Mouse (Mus musculus) kidney, postnatal 25 days (tissue): ENCODE measurements around the gene Rgma.
A peak's percentile ranks its signal among the peaks of the same experiment; 100 is the strongest.

Source experiments
- DNase-seq, 2 experiments: peaks; one replicate each; pipeline ENCODE4 v3.0.0; 2021; ENCODE audit warnings: mixed read lengths in 2 of 2

Rgma gene

GRCm38 (mm10) chr7:73400051-73400916, 25.0 kb downstream of the Rgma start:
- DNase-seq: peak in 1 of 2 experiments; percentile 35

- peak in 1 of 2 experiments; percentile 6 for DNase-seq
Observed at GRCm38 (mm10) chr7:73402106-73402505, 26.8 kb downstream of the Rgma start.

- DNase-seq: peak in 1 of 2 experiments; percentile 21
Observed at GRCm38 (mm10) chr7:73402671-73403070, 27.4 kb downstream of the Rgma start.

GRCm38 (mm10) chr7:73403538-73403937, 28.2 kb downstream of the Rgma start:
- DNase-seq: peak in 1 of 2 experiments; percentile 21

GRCm38 (mm10) chr7:73405550-73405949, 30.2 kb downstream of the Rgma start:
- DNase-seq: no peak

GRCm38 (mm10) chr7:73411523-73411922, 36.2 kb downstream of the Rgma start:
- DNase-seq: peak in 1 of 2 experiments; percentile 26

GRCm38 (mm10) chr7:73411986-73412385, 36.7 kb downstream of the Rgma start:
- no peak for DNase-seq

GRCm38 (mm10) chr7:73412419-73412818, 37.1 kb downstream of the Rgma start:
- peak in 1 of 2 experiments; percentile 29 for DNase-seq

- DNase-seq: no peak
Observed at GRCm38 (mm10) chr7:73414192-73414591, 38.9 kb downstream of the Rgma start.

- peak in 1 of 2 experiments; percentile 38 for DNase-seq
Observed at GRCm38 (mm10) chr7:73419375-73419774, 44.1 kb downstream of the Rgma start.

GRCm38 (mm10) chr7:73420827-73421226, 45.5 kb downstream of the Rgma start:
- DNase-seq: peak in 1 of 2 experiments; percentile 17

GRCm38 (mm10) chr7:73421278-73422015, 46.1 kb downstream of the Rgma start:
- DNase-seq: peak in 1 of 2 experiments; percentile 30

- DNase-seq: peak; percentile 74 to 85
Observed at GRCm38 (mm10) chr7:73422223-73423113, 47.2 kb downstream of the Rgma start.

GRCm38 (mm10) chr7:73423236-73423635, 47.9 kb downstream of the Rgma start:
- peak; percentile 35 to 55 for DNase-seq

GRCm38 (mm10) chr7:73424243-73424642, 48.9 kb downstream of the Rgma start:
- DNase-seq: peak in 1 of 2 experiments; percentile 31

GRCm38 (mm10) chr7:73424705-73425104, 49.4 kb downstream of the Rgma start:
- DNase-seq: peak; percentile 46 to 47

GRCm38 (mm10) chr7:73425451-73425850, 50.1 kb downstream of the Rgma start:
- DNase-seq: peak in 1 of 2 experiments; percentile 27

- peak in 1 of 2 experiments; percentile 18 for DNase-seq
Observed at GRCm38 (mm10) chr7:73426235-73426634, 50.9 kb downstream of the Rgma start.

- DNase-seq: no peak
Observed at GRCm38 (mm10) chr7:73426752-73427386, 51.6 kb downstream of the Rgma start.

- DNase-seq: no peak
Observed at GRCm38 (mm10) chr7:73427794-73428193, 52.5 kb downstream of the Rgma start.

- no peak for DNase-seq
Observed at GRCm38 (mm10) chr7:73428525-73428924, 53.2 kb downstream of the Rgma start.
